ENCODE assay signal across 8 mouse cellular contexts in genomic region chr11:121649900-121650299, GRCm38 (mm10). TPM values are rescaled to one million over a fixed set of nuclear protein-coding genes. Genes with fewer than 3 reads are reported as not detected.
DNase-seq lines count a peak whose midpoint lies in the region; ATAC-seq lines count a peak whose summit lies in the region.

No protein-coding gene starts in this region.

- no peak overlapping the region for H3K4me2 ChIP-seq in hindbrain, embryonic 14.5 days (replicated peaks)

- no peak overlapping the region for H3K4me3 ChIP-seq in hindbrain, embryonic 14.5 days (replicated peaks; ENCODE audit: low read length)

- intact Hi-C loops in heart, postnatal 10 days (cut with DNase I), result loop anchor here (5.0 kb wide), 2 partner anchors 52 to 173 kb away; partner anchors contain the start of gene Metrnl

- H3K9ac ChIP-seq in hindbrain, embryonic 14.5 days, result no peak overlapping the region

- peak; percentile 10 for DNase-seq in embryo, embryonic 10 days (ENCODE audit: low spot score)
- no peak for DNase-seq in embryo, embryonic 9.5 days (ENCODE audit: extremely low spot score)
- DNase-seq in right cerebral cortex, adult 18-20 months, result peak; percentile 55
- DNase-seq in right cerebral cortex, postnatal 25 days, result no peak
- DNase-seq in heart, postnatal 10 days, result peak; percentile 68 to 72
- DNase-seq in MN1 (ENCODE audit: low spot score), result no peak
- DNase-seq in hindbrain, embryonic 14.5 days (ENCODE audit: low spot score), result no peak

- WGBS in hindbrain, embryonic 14.5 days, result 83% methylated on average over 10 of the region's 10 CpGs

- no peaks in the 10 kb centered on the region for H3K9me3 ChIP-seq in hindbrain, embryonic 14.5 days (ENCODE audit: control insufficient read depth, low read length)

- H3K27ac ChIP-seq in hindbrain, embryonic 14.5 days, result no peak overlapping the region

- H3K36me3 ChIP-seq in hindbrain, embryonic 14.5 days (replicated peaks; ENCODE audit: control insufficient read depth, insufficient read depth), result no peaks in the 10 kb centered on the region

- peak; percentile 55 for ATAC-seq in megakaryocyte-erythroid progenitor cell, adult 5-6 weeks (replicated peaks; ENCODE audit: low FRiP score, low TSS enrichment, poor library complexity, severe bottlenecking)
- ATAC-seq in hindbrain, embryonic 14.5 days (ENCODE audit: low FRiP score), result no peak

- no peaks in the 10 kb centered on the region for H3K4me1 ChIP-seq in hindbrain, embryonic 14.5 days (replicated peaks; ENCODE audit: control insufficient read depth, insufficient read depth, low read length)

- H3K27me3 ChIP-seq in hindbrain, embryonic 14.5 days (ENCODE audit: control insufficient read depth, insufficient read depth, low read length), result no peaks in the 10 kb centered on the region

RNA-seq across cellular contexts. Expression of gene B3gntl1, which starts 23.1 kb away (rescaled TPM):
- total RNA-seq in heart, postnatal 10 days (2021), result 1 to 10 TPM; 3.5 to 5.5 TPM
- total RNA-seq in megakaryocyte-erythroid progenitor cell, adult 5-6 weeks (2014; fragmentation: Nextera tagmentation), result 7.4 and 11.1 TPM in 2 replicates
- total RNA-seq in megakaryocyte-erythroid progenitor cell, adult 5-6 weeks (2017), result 8.2 and 8.8 TPM in 2 replicates
- polyA plus RNA-seq in hindbrain, embryonic 14.5 days (2014; fragmentation: Nextera tagmentation; extraction: Ambion mirVana), result 5.8 and 6.4 TPM in 2 replicates

RNA-seq across cellular contexts. Expression of gene Metrnl, which starts 51.4 kb away (rescaled TPM):
- 10 to 100 TPM; 21.9 to 26.4 TPM for total RNA-seq in heart, postnatal 10 days (2021)
- total RNA-seq in megakaryocyte-erythroid progenitor cell, adult 5-6 weeks (2014; fragmentation: Nextera tagmentation), result not detected in 2 replicates
- 1.6 TPM in 1 of 2 replicates, not detected in the other for total RNA-seq in megakaryocyte-erythroid progenitor cell, adult 5-6 weeks (2017)
- polyA plus RNA-seq in hindbrain, embryonic 14.5 days (2014; fragmentation: Nextera tagmentation; extraction: Ambion mirVana), result 18.9 and 23.9 TPM in 2 replicates

Comparison
In these comparisons a context has a peak if more than half of its experiments do, and no peak if none do; other contexts are left out.
1. DNase-seq: peak in embryo, embryonic 10 days (single experiment), right cerebral cortex, adult 18-20 months (single experiment) and heart, postnatal 10 days (2 of 2); none in embryo, embryonic 9.5 days (single experiment), right cerebral cortex, postnatal 25 days (single experiment), MN1 (single experiment) and hindbrain, embryonic 14.5 days (single experiment).
2. RNA of gene Metrnl, which starts 51.4 kb away (total RNA-seq): 21.9 to 26.4 TPM in heart, postnatal 10 days; 1.6 TPM in megakaryocyte-erythroid progenitor cell, adult 5-6 weeks; every median in the first group is over 4 times any median in the second.